Mouse (Mus musculus): ENCODE data around the gene Prr22. TPM values are rescaled to one million over a fixed set of nuclear protein-coding genes. Genes with fewer than 3 reads are reported as not detected.
A peak's percentile ranks its signal among the peaks of the same experiment; 100 is the strongest.

Gene Prr22
- polyA plus RNA-seq, 1 experiment from 2014 or later = 1.1 TPM

- peaks cover 12% of the 10 kb centered on the region; the same call in 1 of the 2 replicates for H3K27me3 ChIP-seq
- no peak overlapping the region for H3K9ac ChIP-seq
- no peak for ATAC-seq (ENCODE audit: low read depth)
- H3K9me3 ChIP-seq = no peaks in the 10 kb centered on the region
- H3K27ac ChIP-seq (replicated peaks) = no peak overlapping the region
- H3K36me3 ChIP-seq = no peaks in the 10 kb centered on the region
- 68% methylated on average over 5 of the region's 5 CpGs for WGBS
- H3K4me2 ChIP-seq = no peak overlapping the region
- H3K4me3 ChIP-seq = no peak overlapping the region
- H3K4me1 ChIP-seq (replicated peaks) = no peaks in the 10 kb centered on the region
Observed at GRCm38 (mm10) chr17:56744173-56744572, 25.9 kb upstream of the Prr22 start.

DNA sequence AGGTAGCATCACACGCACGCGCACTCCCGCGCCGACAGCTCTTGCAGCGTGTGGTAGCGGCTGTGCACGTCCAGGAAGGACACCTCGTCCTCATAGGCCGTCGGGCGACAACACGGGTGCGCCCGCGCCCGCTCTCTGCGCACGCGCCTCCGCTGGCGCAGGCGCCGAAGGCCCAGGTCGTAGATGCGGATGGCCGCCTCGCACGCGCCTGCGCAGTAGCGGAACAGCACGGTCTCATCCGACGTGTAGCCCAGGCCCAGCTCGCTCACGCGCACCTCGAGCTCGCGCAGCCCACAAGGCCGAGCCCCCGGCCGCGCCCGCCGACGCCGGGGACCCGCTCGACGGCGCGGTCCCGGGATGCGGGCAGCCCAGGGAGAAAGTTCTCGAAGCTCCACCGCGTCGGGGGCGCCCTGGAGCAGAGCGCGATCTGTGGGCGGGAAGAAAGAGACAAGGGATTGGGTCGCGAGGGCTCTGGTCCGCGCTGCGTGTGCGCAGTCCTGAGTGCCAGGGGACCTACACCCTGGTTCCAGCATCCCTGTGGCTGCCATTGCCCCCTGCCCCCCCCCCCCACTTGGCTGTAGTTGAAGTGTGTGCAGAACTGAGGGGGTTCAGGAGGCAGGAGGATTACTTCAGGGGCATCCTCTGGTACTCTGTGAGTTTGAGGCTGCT is 18.5 kb upstream of the Prr22 start:
- peak overlapping the region; percentile 34 for H3K4me3 ChIP-seq
- H3K36me3 ChIP-seq = no peaks in the 10 kb centered on the region
- peak overlapping the region; percentile 48; the same call in 1 of the 2 replicates for H3K9ac ChIP-seq
- peak; percentile 79 for ATAC-seq (ENCODE audit: low read depth)
- peak overlapping the region; percentile 49 for H3K4me2 ChIP-seq
- no peak overlapping the region for H3K27ac ChIP-seq (replicated peaks)
- H3K27me3 ChIP-seq = peaks cover 84% of the 10 kb centered on the region
- no peaks in the 10 kb centered on the region for H3K9me3 ChIP-seq
- WGBS = 21% methylated on average over 71 of the region's 71 CpGs
- 0 out of 2 replicates have a peak, but pooled peaks cover 10% of the 10 kb centered on the region for H3K4me1 ChIP-seq (replicated peaks)

DNA sequence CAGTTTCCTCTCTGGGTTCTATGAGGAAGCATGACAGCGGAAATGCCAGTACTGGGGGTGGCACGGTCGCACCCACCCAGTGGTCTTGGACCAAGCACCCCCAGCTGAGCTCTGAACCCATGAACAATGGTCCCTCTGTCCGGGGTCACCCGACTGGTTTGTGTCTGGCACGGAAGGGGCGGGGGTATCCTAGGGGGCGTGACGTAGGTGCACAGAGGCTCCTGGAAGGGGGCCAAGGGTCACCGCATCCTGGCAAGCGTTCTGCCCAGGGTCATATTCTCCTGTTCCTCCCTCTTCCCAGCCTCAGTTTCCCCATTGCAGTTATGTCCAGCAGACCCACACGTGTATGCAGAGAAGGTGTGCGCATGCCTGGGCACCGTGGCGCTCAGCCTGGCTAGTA is 16.6 kb upstream of the Prr22 start:
- no peak overlapping the region for H3K4me2 ChIP-seq
- no peak overlapping the region for H3K4me3 ChIP-seq
- WGBS = 26% methylated on average over 15 of the region's 15 CpGs
- ATAC-seq (ENCODE audit: low read depth) = no peak
- peaks cover 96% of the 10 kb centered on the region for H3K27me3 ChIP-seq
- H3K27ac ChIP-seq (replicated peaks) = no peak overlapping the region
- no peak overlapping the region for H3K9ac ChIP-seq
- H3K36me3 ChIP-seq = no peaks in the 10 kb centered on the region
- H3K4me1 ChIP-seq (replicated peaks) = peaks cover 20% of the 10 kb centered on the region
- H3K9me3 ChIP-seq = no peaks in the 10 kb centered on the region

DNA sequence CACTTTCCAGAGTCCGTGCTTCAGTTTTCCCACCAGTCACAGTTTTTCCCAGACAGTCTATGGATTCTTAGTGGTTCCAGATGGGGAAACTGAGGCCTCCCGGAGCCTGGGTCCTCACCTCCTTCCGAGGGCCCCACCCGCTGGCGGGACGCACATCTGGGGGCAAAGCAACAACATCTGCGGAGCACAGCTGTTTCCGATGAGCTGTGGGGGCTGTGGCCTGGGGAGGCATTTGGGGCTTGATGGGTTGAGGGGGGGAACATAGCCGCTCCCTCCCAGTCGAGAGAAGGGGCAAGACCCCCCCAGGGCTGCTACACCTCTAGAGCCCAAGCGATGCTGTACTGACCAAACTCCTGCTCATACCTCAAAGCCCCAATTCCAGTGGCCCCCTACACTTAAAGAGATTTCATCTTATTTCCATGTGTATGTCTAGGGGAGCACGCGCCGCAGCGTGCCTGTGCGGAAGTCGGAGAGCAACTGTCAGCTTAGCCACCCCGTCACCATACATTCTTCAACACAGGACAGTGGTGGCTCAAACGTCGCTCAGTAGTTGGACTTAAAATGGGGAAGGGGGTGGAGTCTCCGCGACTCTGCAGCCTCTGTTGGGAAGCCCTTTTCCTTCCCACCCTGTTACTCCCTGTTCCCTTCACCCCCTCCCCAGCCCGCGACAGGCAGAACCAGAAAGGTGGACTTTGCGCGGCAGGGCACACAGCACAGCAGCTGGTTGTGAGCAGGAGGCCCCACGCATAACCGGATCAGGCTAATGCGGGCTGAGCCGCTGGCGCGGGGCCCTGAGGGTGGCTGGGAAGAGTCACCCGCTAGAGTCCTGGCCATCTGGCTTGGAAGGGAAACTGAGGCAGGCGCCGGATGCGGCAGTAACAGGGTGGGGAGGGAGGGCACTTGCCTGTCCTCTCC is 15.5 kb upstream of the Prr22 start:
- Histone ChIP-seq H3K27me3 (peaks cover 93% of the 10 kb centered on the region), H3K36me3 (no peaks in the 10 kb centered on the region), H3K9ac (no peak overlapping the region), H3K9me3 (no peaks in the 10 kb centered on the region), H3K4me3 (no peak overlapping the region), H3K27ac (replicated peaks) (no peak overlapping the region), H3K4me2 (no peak overlapping the region), H3K4me1 (replicated peaks) (peaks cover 20% of the 10 kb centered on the region)
- 11% methylated on average over 36 of the region's 36 CpGs for WGBS
- ATAC-seq (ENCODE audit: low read depth) = no peak

DNA sequence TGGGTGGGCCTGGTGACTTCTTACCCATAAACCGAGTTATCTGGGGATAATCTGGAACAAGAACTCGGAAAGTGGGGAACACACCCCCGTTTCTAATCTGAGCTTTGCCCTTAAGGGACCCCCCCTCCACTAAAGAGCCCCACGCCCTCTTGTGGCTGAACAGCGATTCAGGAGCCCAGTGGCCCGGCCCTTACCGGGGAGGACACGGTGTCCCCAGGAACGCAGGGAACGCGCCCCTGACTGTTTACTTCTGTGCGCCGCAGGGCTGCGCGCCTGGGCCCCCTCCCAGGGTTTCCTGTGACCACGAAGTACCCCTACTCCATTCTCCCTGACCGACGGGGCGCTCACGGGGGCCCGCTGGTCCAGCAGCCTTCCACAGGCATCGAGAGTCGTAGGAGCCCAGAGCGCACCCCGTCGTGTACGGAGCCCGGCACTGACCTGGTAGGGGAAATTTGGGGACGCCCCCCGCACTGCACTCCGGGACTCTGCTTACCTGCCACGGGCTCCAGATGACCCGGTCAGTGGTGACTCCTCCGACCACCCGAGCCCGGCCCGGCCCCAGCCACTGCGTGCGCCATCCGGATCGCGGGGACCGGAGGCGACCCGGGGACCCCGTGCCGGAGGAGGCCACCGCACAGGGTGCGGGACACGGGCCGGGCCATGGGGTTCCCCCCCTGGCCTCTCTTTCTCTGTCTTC is 13.2 kb upstream of the Prr22 start:
- H3K4me2 ChIP-seq = peak overlapping the region; percentile 73
- WGBS = 1% methylated on average over 50 of the region's 51 CpGs
- no peak overlapping the region for H3K27ac ChIP-seq (replicated peaks)
- H3K36me3 ChIP-seq = no peaks in the 10 kb centered on the region
- no peaks in the 10 kb centered on the region for H3K9me3 ChIP-seq
- peak overlapping the region; percentile 41 for H3K4me3 ChIP-seq
- peaks cover 23% of the 10 kb centered on the region for H3K4me1 ChIP-seq (replicated peaks)
- no peak for ATAC-seq (ENCODE audit: low read depth)
- peak overlapping the region; percentile 69 for H3K9ac ChIP-seq
- peaks cover 87% of the 10 kb centered on the region for H3K27me3 ChIP-seq

GRCm38 (mm10) chr17:56757416-56758123 is 12.5 kb upstream of the Prr22 start, which contains the start of gene Nrtn:
Nrtn (minus strand) TSS chr17:56757530.
- peak; percentile 6; the same call in 1 of the 2 replicates for ATAC-seq (ENCODE audit: low read depth)
- Histone ChIP-seq H3K27me3 (peaks cover 80% of the 10 kb centered on the region), H3K4me3 (peak within 1 kb of the TSS; percentile 41), H3K4me2 (peak within 1 kb of the TSS; percentile 73), H3K9me3 (no peaks in the 10 kb centered on the region), H3K27ac (replicated peaks) (no peak within 1 kb of the TSS), H3K9ac (peak within 1 kb of the TSS; percentile 69), H3K36me3 (no peaks in the 10 kb centered on the region), H3K4me1 (replicated peaks) (peaks cover 28% of the 10 kb centered on the region)
- under 1% methylated on average over 40 of the region's 48 CpGs for WGBS

- no peaks in the 10 kb centered on the region for H3K9me3 ChIP-seq
- no peak overlapping the region for H3K4me3 ChIP-seq
- peaks cover 75% of the 10 kb centered on the region for H3K27me3 ChIP-seq
- peak overlapping the region; percentile 73; the same call in 1 of the 2 replicates for H3K4me2 ChIP-seq
- H3K36me3 ChIP-seq = no peaks in the 10 kb centered on the region
- H3K4me1 ChIP-seq (replicated peaks) = peaks cover 32% of the 10 kb centered on the region
- no peak overlapping the region for H3K9ac ChIP-seq
- no peak overlapping the region for H3K27ac ChIP-seq (replicated peaks)
- ATAC-seq (ENCODE audit: low read depth) = no peak
- WGBS = 5% methylated on average over 12 of the region's 12 CpGs
Observed at GRCm38 (mm10) chr17:56758132-56758531, 11.9 kb upstream of the Prr22 start.

DNA sequence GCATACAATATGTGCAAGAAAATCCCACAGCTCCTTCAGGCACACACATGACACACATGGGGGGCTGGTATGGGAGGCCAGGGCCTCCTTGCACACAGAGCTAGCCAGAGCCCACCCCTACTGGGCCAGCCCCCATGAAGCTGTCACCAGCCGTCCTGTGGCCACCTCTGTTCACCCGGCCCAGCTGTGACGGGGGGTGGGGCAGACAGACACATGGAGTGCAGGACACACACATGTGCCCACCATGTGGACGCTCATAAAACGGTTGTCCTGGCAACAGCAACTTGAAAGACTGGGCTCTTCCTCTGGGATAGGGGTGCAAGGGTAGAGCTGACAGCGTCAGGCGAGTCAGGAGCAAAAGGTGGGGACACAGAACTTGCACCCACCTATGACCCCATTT is 10.8 kb upstream of the Prr22 start:
- Histone ChIP-seq H3K4me2 (no peak overlapping the region), H3K27ac (replicated peaks) (no peak overlapping the region), H3K4me1 (replicated peaks) (peaks cover 29% of the 10 kb centered on the region), H3K9ac (no peak overlapping the region), H3K9me3 (no peaks in the 10 kb centered on the region), H3K36me3 (no peaks in the 10 kb centered on the region), H3K4me3 (no peak overlapping the region), H3K27me3 (peaks cover 63% of the 10 kb centered on the region)
- no peak for ATAC-seq (ENCODE audit: low read depth)
- 39% methylated on average over 7 of the region's 7 CpGs for whole genome bisulfite sequencing

DNA sequence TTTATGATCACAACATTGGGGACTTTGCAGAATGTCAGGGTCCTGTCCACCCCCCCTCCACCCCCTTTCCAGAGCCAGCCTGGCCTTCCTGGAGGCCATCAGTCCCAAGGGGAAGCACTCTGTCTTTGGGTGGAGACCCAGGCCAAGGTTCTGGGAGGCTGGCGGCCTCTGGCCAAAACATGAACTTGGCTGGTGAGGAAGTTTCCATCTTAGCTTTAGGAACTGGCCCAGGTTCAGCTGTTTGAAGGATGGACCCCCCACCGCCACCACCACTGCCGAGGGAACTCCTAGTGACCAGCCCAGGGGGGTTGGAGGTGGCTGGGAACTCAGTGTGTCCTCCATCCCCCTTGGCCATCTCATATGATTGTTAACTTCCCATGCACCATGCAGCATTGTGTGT is 9.0 kb upstream of the Prr22 start:
- Histone ChIP-seq H3K4me2 (peak overlapping the region; percentile 73; the same call in 1 of the 2 replicates), H3K4me3 (no peak overlapping the region; the same call in 1 of the 2 replicates), H3K27me3 (peaks cover 45% of the 10 kb centered on the region), H3K36me3 (no peaks in the 10 kb centered on the region), H3K27ac (replicated peaks) (no peak overlapping the region), H3K4me1 (replicated peaks) (peaks cover 36% of the 10 kb centered on the region), H3K9ac (no peak overlapping the region), H3K9me3 (no peaks in the 10 kb centered on the region)
- WGBS = 65% methylated on average over 3 of the region's 3 CpGs
- ATAC-seq (ENCODE audit: low read depth) = no peak

- peak overlapping the region; percentile 47 for H3K4me3 ChIP-seq
- peak; percentile 32 for ATAC-seq (ENCODE audit: low read depth)
- peak overlapping the region; percentile 78 for H3K9ac ChIP-seq
- H3K9me3 ChIP-seq = no peaks in the 10 kb centered on the region
- WGBS = under 1% methylated on average over 28 of the region's 28 CpGs
- H3K4me2 ChIP-seq = peak overlapping the region; percentile 73
- H3K4me1 ChIP-seq (replicated peaks) = peaks cover 31% of the 10 kb centered on the region
- peak overlapping the region; percentile 95 for H3K27ac ChIP-seq (replicated peaks)
- peaks cover 7% of the 10 kb centered on the region for H3K36me3 ChIP-seq
- peaks cover 36% of the 10 kb centered on the region for H3K27me3 ChIP-seq
Observed at GRCm38 (mm10) chr17:56761991-56762410, 8.0 kb upstream of the Prr22 start.
